Mouse (Mus musculus) limb, embryonic 15.5 days (tissue): Measurements from ENCODE around the gene Zmynd8. TPM values are rescaled to one million over a fixed set of nuclear protein-coding genes. Genes with fewer than 3 reads are reported as not detected.

ENCODE experiments used
- ATAC-seq: fragments of 200-750 bp; cut with Nextera tagmentation; 2 replicates; pipeline ENCODE4 v1.8.0; 2017; ENCODE audit warnings: low read depth, moderate TSS enrichment; ENCODE audit not compliant: insufficient number of reproducible peaks, low FRiP score, low TSS enrichment
- H3K27ac ChIP-seq: fragments of 300-500 bp; sonication (generic); 2 replicates; pipeline ENCODE4 v1.5.1; 2015; ENCODE audit warnings: moderate library complexity, mild to moderate bottlenecking, inconsistent platforms
- H3K27me3 ChIP-seq: fragments of 300-500 bp; sonication (generic); 2 replicates; pipeline ENCODE4 v1.6.1; 2015; ENCODE audit warnings: inconsistent platforms
- H3K36me3 ChIP-seq: fragments of 300-500 bp; sonication (generic); 2 replicates; pipeline ENCODE4 v1.6.1; 2015; ENCODE audit warnings: inconsistent platforms
- H3K4me1 ChIP-seq: fragments of 300-500 bp; sonication (generic); 2 replicates; pipeline ENCODE4 v1.6.1; 2015; ENCODE audit warnings: inconsistent platforms
- H3K4me2 ChIP-seq: fragments of 300-500 bp; sonication (generic); 2 replicates; pipeline ENCODE4 v1.6.1; 2015; ENCODE audit warnings: mild to moderate bottlenecking, inconsistent platforms
- H3K4me3 ChIP-seq: fragments of 300-500 bp; sonication (generic); 2 replicates; pipeline ENCODE4 v1.5.1; 2015; ENCODE audit warnings: mild to moderate bottlenecking, inconsistent platforms
- H3K9ac ChIP-seq: fragments of 300-500 bp; sonication (generic); 2 replicates; pipeline ENCODE4 v1.6.1; 2015; ENCODE audit warnings: inconsistent platforms
- H3K9me3 ChIP-seq: fragments of 300-500 bp; sonication (generic); 2 replicates; pipeline ENCODE4 v1.6.1; 2016; ENCODE audit warnings: inconsistent platforms
- WGBS: fragments of 180-500 bp; shearing (Covaris S2); methylation state at CpG from one replicate; pipeline ENCODE4 v1.1.7; 2015; 5-methylcytosine and 5-hydroxymethylcytosine counted together
- polyA plus RNA-seq: library from polyadenylated mRNA; unstranded; fragments of >200 nt; fragmentation: Nextera tagmentation; extraction: Ambion mirVana; gene quantifications from 2 replicates; pipeline ENCODE4 v1.2.1, GENCODE M21; 2015

Zmynd8 gene
- polyA plus RNA-seq, 1 experiment from 2014 or later: 52.2 TPM

- H3K9me3 ChIP-seq: no peaks in the 10 kb centered on the region
- no peaks in the 10 kb centered on the region for H3K27me3 ChIP-seq
- WGBS: 85% methylated on average over 20 of the region's 20 CpGs
- H3K36me3 ChIP-seq: peaks cover 79% of the 10 kb centered on the region
- no peak for ATAC-seq
- H3K27ac ChIP-seq: no peak overlapping the region
- H3K9ac ChIP-seq: no peak overlapping the region
- H3K4me1 ChIP-seq: peaks cover 15% of the 10 kb centered on the region
- H3K4me3 ChIP-seq: no peak overlapping the region
- H3K4me2 ChIP-seq: no peak overlapping the region
Observed at GRCm38 (mm10) chr2:165785312-165786036, 113.3 kb downstream of the Zmynd8 start.

GRCm38 (mm10) chr2:165782324-165782723 is 116.5 kb downstream of the Zmynd8 start:
- no peak for ATAC-seq
- WGBS: 30% methylated on average over 5 of the region's 5 CpGs
- Histone ChIP-seq H3K9ac (no peak overlapping the region), H3K9me3 (no peaks in the 10 kb centered on the region), H3K4me3 (no peak overlapping the region), H3K4me2 (no peak overlapping the region), H3K36me3 (peaks cover 49% of the 10 kb centered on the region), H3K27ac (no peak overlapping the region), H3K27me3 (no peaks in the 10 kb centered on the region), H3K4me1 (peaks cover 10% of the 10 kb centered on the region; the same call in 1 of the 2 replicates)

GRCm38 (mm10) chr2:165778927-165779326 is 119.9 kb downstream of the Zmynd8 start:
- Histone ChIP-seq H3K27me3 (no peaks in the 10 kb centered on the region), H3K4me1 (0 out of 2 replicates have a peak, but pooled peaks cover 10% of the 10 kb centered on the region), H3K9me3 (no peaks in the 10 kb centered on the region), H3K9ac (no peak overlapping the region), H3K4me2 (no peak overlapping the region), H3K36me3 (peaks cover 18% of the 10 kb centered on the region), H3K27ac (no peak overlapping the region), H3K4me3 (no peak overlapping the region)
- 24% methylated on average over 6 of the region's 6 CpGs for WGBS
- ATAC-seq: no peak

GRCm38 (mm10) chr2:165769375-165769948 is 129.4 kb downstream of the Zmynd8 start:
- Histone ChIP-seq H3K27ac (no peak overlapping the region), H3K36me3 (0 out of 2 replicates have a peak, but pooled peaks cover 5% of the 10 kb centered on the region), H3K4me2 (no peak overlapping the region), H3K9ac (no peak overlapping the region), H3K9me3 (no peaks in the 10 kb centered on the region), H3K27me3 (no peaks in the 10 kb centered on the region), H3K4me3 (no peak overlapping the region), H3K4me1 (0 out of 2 replicates have a peak, but pooled peaks cover 7% of the 10 kb centered on the region)
- ATAC-seq: no peak
- WGBS: 45% methylated on average over 10 of the region's 10 CpGs

GRCm38 (mm10) chr2:165768805-165769358 is 129.9 kb downstream of the Zmynd8 start:
- H3K27ac ChIP-seq: no peak overlapping the region
- H3K4me3 ChIP-seq: no peak overlapping the region
- peaks cover 8% of the 10 kb centered on the region for H3K36me3 ChIP-seq
- ATAC-seq: no peak
- no peaks in the 10 kb centered on the region for H3K9me3 ChIP-seq
- H3K4me2 ChIP-seq: no peak overlapping the region
- H3K9ac ChIP-seq: no peak overlapping the region
- 50% methylated on average over 11 of the region's 11 CpGs for WGBS
- H3K27me3 ChIP-seq: no peaks in the 10 kb centered on the region
- 0 out of 2 replicates have a peak, but pooled peaks cover 7% of the 10 kb centered on the region for H3K4me1 ChIP-seq

- Histone ChIP-seq H3K4me2 (no peak overlapping the region), H3K4me1 (no peaks in the 10 kb centered on the region; the same call in 1 of the 2 replicates), H3K36me3 (peaks cover 7% of the 10 kb centered on the region), H3K9me3 (no peaks in the 10 kb centered on the region), H3K9ac (no peak overlapping the region), H3K27me3 (no peaks in the 10 kb centered on the region), H3K4me3 (no peak overlapping the region), H3K27ac (no peak overlapping the region)
- no peak for ATAC-seq
- WGBS: 69% methylated on average over 13 of the region's 13 CpGs
Observed at GRCm38 (mm10) chr2:165759421-165759985, 139.3 kb downstream of the Zmynd8 start.

- 46% methylated on average over 5 of the region's 5 CpGs for WGBS
- Histone ChIP-seq H3K9ac (no peak overlapping the region), H3K9me3 (no peaks in the 10 kb centered on the region), H3K4me1 (no peaks in the 10 kb centered on the region; the same call in 1 of the 2 replicates), H3K27me3 (no peaks in the 10 kb centered on the region), H3K4me2 (no peak overlapping the region), H3K36me3 (peaks cover under 1% of the 10 kb centered on the region; the same call in 1 of the 2 replicates), H3K27ac (no peak overlapping the region), H3K4me3 (no peak overlapping the region)
- no peak for ATAC-seq
Observed at GRCm38 (mm10) chr2:165758534-165758933, 140.3 kb downstream of the Zmynd8 start.

- Histone ChIP-seq H3K36me3 (no peaks in the 10 kb centered on the region), H3K4me3 (no peak overlapping the region), H3K4me2 (no peak overlapping the region), H3K27me3 (no peaks in the 10 kb centered on the region), H3K27ac (no peak overlapping the region), H3K9me3 (no peaks in the 10 kb centered on the region), H3K4me1 (no peaks in the 10 kb centered on the region; the same call in 1 of the 2 replicates), H3K9ac (no peak overlapping the region)
- WGBS: 70% methylated on average over 15 of the region's 15 CpGs
- no peak for ATAC-seq
Observed at GRCm38 (mm10) chr2:165757799-165758198, 141.0 kb downstream of the Zmynd8 start.

GRCm38 (mm10) chr2:165752704-165753103 is 146.1 kb downstream of the Zmynd8 start:
- H3K4me3 ChIP-seq: no peak overlapping the region
- H3K27me3 ChIP-seq: no peaks in the 10 kb centered on the region
- no peak overlapping the region for H3K4me2 ChIP-seq
- H3K9me3 ChIP-seq: no peaks in the 10 kb centered on the region
- peaks cover 15% of the 10 kb centered on the region for H3K4me1 ChIP-seq
- H3K9ac ChIP-seq: no peak overlapping the region
- no peak for ATAC-seq
- no peaks in the 10 kb centered on the region for H3K36me3 ChIP-seq
- no peak overlapping the region for H3K27ac ChIP-seq
- 74% methylated on average over 4 of the region's 4 CpGs for WGBS

- Histone ChIP-seq H3K4me2 (no peak overlapping the region), H3K4me3 (no peak overlapping the region), H3K36me3 (no peaks in the 10 kb centered on the region), H3K27ac (no peak overlapping the region), H3K9me3 (no peaks in the 10 kb centered on the region), H3K4me1 (peaks cover 15% of the 10 kb centered on the region), H3K9ac (no peak overlapping the region), H3K27me3 (no peaks in the 10 kb centered on the region)
- ATAC-seq: 0 out of 2 replicates have a peak, but pooled peaks have one; percentile 37
- 33% methylated on average over 7 of the region's 7 CpGs for WGBS
Observed at GRCm38 (mm10) chr2:165751068-165751467, 147.7 kb downstream of the Zmynd8 start.

- H3K9ac ChIP-seq: no peak overlapping the region
- H3K27me3 ChIP-seq: no peaks in the 10 kb centered on the region
- WGBS: 11% methylated on average over 11 of the region's 11 CpGs
- no peaks in the 10 kb centered on the region for H3K36me3 ChIP-seq
- peaks cover 22% of the 10 kb centered on the region for H3K4me1 ChIP-seq
- no peak for ATAC-seq
- no peak overlapping the region for H3K4me2 ChIP-seq
- no peak overlapping the region for H3K27ac ChIP-seq
- H3K4me3 ChIP-seq: no peak overlapping the region
- H3K9me3 ChIP-seq: no peaks in the 10 kb centered on the region
Observed at GRCm38 (mm10) chr2:165748426-165748825, 150.4 kb downstream of the Zmynd8 start.

GRCm38 (mm10) chr2:165747975-165748374 is 150.8 kb downstream of the Zmynd8 start:
- Histone ChIP-seq H3K36me3 (no peaks in the 10 kb centered on the region), H3K27ac (no peak overlapping the region), H3K4me2 (no peak overlapping the region), H3K27me3 (no peaks in the 10 kb centered on the region), H3K9me3 (no peaks in the 10 kb centered on the region), H3K9ac (no peak overlapping the region), H3K4me1 (peaks cover 22% of the 10 kb centered on the region), H3K4me3 (no peak overlapping the region)
- WGBS: 43% methylated on average over 7 of the region's 7 CpGs
- ATAC-seq: no peak
